Mouse (Mus musculus) liver, adult 2 months (tissue): ENCODE measurements around the gene Vps8.

Experiments used
- CTCF ChIP-seq: fragments of 200-500 bp; IDR thresholded peaks from 2 replicates; pipeline ENCODE4 v1.5.1; 2011; ENCODE audit warnings: low read depth, low read length, control low read depth
- POLR2A ChIP-seq: fragments of 200-500 bp; IDR thresholded peaks from 2 replicates; pipeline ENCODE4 v1.6.1; 2011; ENCODE audit warnings: low read length, control low read depth; ENCODE audit not compliant: insufficient read depth; ENCODE audit errors: extremely low read depth

DNA sequence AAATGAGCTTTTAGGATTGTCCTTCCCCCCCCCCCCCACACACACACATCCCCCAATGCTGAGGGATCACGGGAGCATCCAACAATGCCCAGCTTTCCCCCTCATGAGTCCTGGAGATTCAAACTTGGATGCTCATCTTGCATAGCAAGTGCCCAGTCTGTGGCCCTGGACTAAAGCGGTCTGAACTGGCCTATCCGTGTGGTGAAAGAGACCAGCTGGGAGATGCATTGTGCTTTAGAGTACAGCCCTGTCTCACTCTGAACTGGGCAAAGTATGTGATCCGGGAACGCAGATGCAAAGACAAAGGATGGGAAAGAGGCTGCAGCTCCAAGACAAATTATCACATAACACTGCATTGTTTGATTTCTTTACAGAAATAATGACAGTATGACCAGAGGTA, 231.5 kb downstream of the Vps8 start:
- TF ChIP-seq POLR2A (no peak), CTCF (no peak)
